Mouse (Mus musculus) R1 (cell line): ENCODE measurements at regions not wholly inside any gene's neighbourhood (a gene's known extent, or its start where the extent isn't known, plus 50 kb on each side); places are given as distances from the start of the nearest gene placed in this dataset.

Source experiments
- DNase-seq: peaks from one replicate; pipeline ENCODE4 v3.0.0-alpha.2; 2018; ENCODE audit warnings: low read depth, low spot score

DNA sequence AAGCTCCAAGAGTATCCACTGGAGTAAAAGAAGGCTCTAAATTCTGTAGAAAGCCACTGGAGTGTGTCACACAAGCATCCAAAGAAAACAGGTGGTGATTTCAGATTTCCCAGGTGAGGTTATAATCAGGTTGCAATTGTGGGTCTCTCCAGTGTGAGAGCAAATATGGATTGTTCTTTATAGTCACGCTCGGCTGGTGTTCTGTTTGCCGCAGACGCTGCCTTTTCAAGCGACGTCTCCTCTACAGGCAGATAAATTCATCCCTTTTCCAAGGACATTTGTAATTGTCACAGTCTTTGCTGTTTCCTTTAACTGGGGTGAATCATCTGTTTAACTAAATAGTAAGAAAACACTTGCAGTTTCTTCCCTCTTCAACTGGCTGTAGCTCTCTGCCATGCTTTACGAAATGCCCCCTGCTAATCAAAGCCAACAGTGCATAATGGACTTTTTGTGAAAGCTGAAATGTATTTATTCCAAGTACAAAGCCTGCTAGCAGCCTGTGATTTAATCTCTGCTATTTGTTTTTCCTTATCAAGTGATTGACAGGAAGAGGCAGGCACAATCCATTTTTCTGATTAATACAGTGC is 502.4 kb downstream of the Trim52 start:
- DNase-seq = no peak
